Mouse (Mus musculus): Measurements from ENCODE around the gene Kcnj10.

DNA sequence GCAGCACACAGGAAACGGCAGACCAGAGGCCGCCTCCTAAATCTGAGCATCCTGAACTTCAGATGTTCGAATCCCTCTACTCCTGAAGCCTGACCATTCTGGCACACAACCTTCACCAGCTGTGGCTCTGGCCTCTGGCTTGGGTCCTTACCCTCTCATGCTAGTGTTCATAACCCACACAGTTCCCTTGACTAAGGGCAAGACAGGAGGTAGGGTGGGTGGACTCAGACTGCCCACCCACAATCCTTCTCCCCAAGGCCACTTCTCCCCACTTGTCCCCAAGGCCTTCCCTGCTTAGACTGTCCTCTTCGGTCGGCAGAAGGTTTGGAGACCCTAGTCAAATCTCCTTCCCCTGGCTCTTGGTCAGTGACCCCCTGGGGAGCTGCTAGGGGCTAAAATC, 8.5 kb downstream of the Kcnj10 start:
- TF ChIP-seq USF1 (IDR thresholded peaks at IDR 0.05; ENCODE audit: low read depth) = no peak
- no peak for TF ChIP-seq MYOG (IDR thresholded peaks at IDR 0.05; ENCODE audit: control insufficient read depth in 1 of 3, insufficient read depth in 1 of 3, insufficient read length in 2 of 3, low read depth in 2 of 3)
- no peak for TF ChIP-seq POLR2A (IDR thresholded peaks at IDR 0.05; ENCODE audit: insufficient read length, low read depth)
- TF ChIP-seq POLR2AphosphoS2 (IDR thresholded peaks at IDR 0.05; ENCODE audit: insufficient read length, low read depth) = no peak
- TF ChIP-seq REST (IDR thresholded peaks at IDR 0.05; ENCODE audit: insufficient read depth, insufficient read length) = no peak
- no peak for TF ChIP-seq CEBPB (IDR thresholded peaks at IDR 0.05; ENCODE audit: insufficient read depth, poor library complexity, severe bottlenecking)
- no peak for TF ChIP-seq TCF12 (IDR thresholded peaks at IDR 0.05; ENCODE audit: insufficient read depth, poor library complexity, severe bottlenecking)
- no peak for TF ChIP-seq MAX (IDR thresholded peaks at IDR 0.05; ENCODE audit: low read depth)
- no peak for TF ChIP-seq SRF (IDR thresholded peaks at IDR 0.05; ENCODE audit: control insufficient read depth, insufficient read length, low read depth)

All from myocyte (in vitro differentiated cells).